Mouse (Mus musculus): ENCODE data around the gene Gal3st4. TPM values are rescaled to one million over a fixed set of nuclear protein-coding genes. Genes with fewer than 3 reads are reported as not detected.

Gene Gal3st4
- total RNA-seq (2022): under 1 TPM in 1 of 4 experiments, not detected in 3; 0.17 TPM

GRCm38 (mm10) chr5:138272409-138272923, at the start of gene Gal3st4:
Gene Gal3st4 (minus strand): TSS chr5:138272840.
- peak; percentile 50 for DNase-seq (ENCODE audit: low spot score)

- DNase-seq (ENCODE audit: low spot score): no peak
Measured at GRCm38 (mm10) chr5:138312795-138313194, 40.2 kb upstream of the Gal3st4 start.

GRCm38 (mm10) chr5:138299613-138300012, 27.0 kb upstream of the Gal3st4 start:
- no peak for DNase-seq (ENCODE audit: low spot score)

- no peak for DNase-seq (ENCODE audit: low spot score)
Measured at GRCm38 (mm10) chr5:138294158-138294557, 21.5 kb upstream of the Gal3st4 start.

GRCm38 (mm10) chr5:138291638-138292037, 19.0 kb upstream of the Gal3st4 start:
- no peak for DNase-seq (ENCODE audit: low spot score)

GRCm38 (mm10) chr5:138287861-138288260, 15.2 kb upstream of the Gal3st4 start:
- DNase-seq (ENCODE audit: low spot score): no peak

GRCm38 (mm10) chr5:138283540-138283939, 10.9 kb upstream of the Gal3st4 start:
- no peak for DNase-seq (ENCODE audit: low spot score)

GRCm38 (mm10) chr5:138281798-138282197, 9.2 kb upstream of the Gal3st4 start:
- DNase-seq (ENCODE audit: low spot score): no peak

- no peak for DNase-seq (ENCODE audit: low spot score)
Measured at GRCm38 (mm10) chr5:138280829-138281228, 8.2 kb upstream of the Gal3st4 start.

GRCm38 (mm10) chr5:138280425-138280768, 7.8 kb upstream of the Gal3st4 start:
- DNase-seq (ENCODE audit: low spot score): no peak

- DNase-seq (ENCODE audit: low spot score): peak; percentile 67
Measured at GRCm38 (mm10) chr5:138279585-138280424, 7.2 kb upstream of the Gal3st4 start, which contains the start of the genes Gm43720, Gpc2 and Stag3. Gene Gm43720 (minus strand): TSS chr5:138279958. Gene Gpc2 (minus strand): TSS chr5:138280005. Gene Stag3 (plus strand): TSS chr5:138280240.

GRCm38 (mm10) chr5:138277994-138278393, 5.4 kb upstream of the Gal3st4 start:
- no peak for DNase-seq (ENCODE audit: low spot score)

GRCm38 (mm10) chr5:138275216-138276050, 2.8 kb upstream of the Gal3st4 start:
- no peak for DNase-seq (ENCODE audit: low spot score)

- DNase-seq (ENCODE audit: low spot score): no peak
Measured at GRCm38 (mm10) chr5:138274186-138274585, 1.5 kb upstream of the Gal3st4 start.

- DNase-seq (ENCODE audit: low spot score): no peak
Measured at GRCm38 (mm10) chr5:138271232-138271631, 1.4 kb downstream of the Gal3st4 start.

GRCm38 (mm10) chr5:138268980-138269379, 3.7 kb downstream of the Gal3st4 start:
- no peak for DNase-seq (ENCODE audit: low spot score)

- no peak for DNase-seq (ENCODE audit: low spot score)
Measured at GRCm38 (mm10) chr5:138267114-138267513, 5.5 kb downstream of the Gal3st4 start.

- no peak for DNase-seq (ENCODE audit: low spot score)
Measured at GRCm38 (mm10) chr5:138265712-138266111, 6.9 kb downstream of the Gal3st4 start.

GRCm38 (mm10) chr5:138264207-138264578, 8.4 kb downstream of the Gal3st4 start:
- DNase-seq (ENCODE audit: low spot score): no peak

- DNase-seq (ENCODE audit: low spot score): peak; percentile 93
Measured at GRCm38 (mm10) chr5:138263260-138264206, 9.1 kb downstream of the Gal3st4 start, which contains the start of gene BC037034. Gene BC037034 (minus strand): TSS chr5:138264033.

Data from heart, adult 8-10 months (tissue).